Mouse (Mus musculus): ENCODE measurements at regions not wholly inside any gene's neighbourhood (a gene's known extent, or its start where the extent isn't known, plus 50 kb on each side); places are given as distances from the start of the nearest gene placed in this dataset.

- no peak for TF ChIP-seq GATA1 (IDR thresholded peaks at IDR 0.05; ENCODE audit: low read length)
- no peak for TF ChIP-seq TAL1 (IDR thresholded peaks at IDR 0.05; ENCODE audit: low read length)
Measured at GRCm38 (mm10) chr1:166926078-166926477, 75.1 kb upstream of the Fam78b start.

All from erythroblast, embryonic 14.5 days (primary cell).